Mouse (Mus musculus) lung, postnatal 0 days (tissue): ENCODE measurements at regions not wholly inside any gene's neighbourhood (a gene's known extent, or its start where the extent isn't known, plus 50 kb on each side); places are given as distances from the start of the nearest gene placed in this dataset.
"Not testable (repeated sequence)": the region's sequence is repeated elsewhere in the genome, so short reads cannot be mapped to it uniquely, and the experiment has no call there.

Experiments used
- ATAC-seq: fragments of 200-750 bp; cut with Nextera tagmentation; 2 replicates; pipeline ENCODE4 v1.8.0; 2017; ENCODE audit warnings: moderate library complexity
- DNase-seq: peaks from one replicate; pipeline ENCODE4 v3.0.0-alpha.2; 2016; ENCODE audit warnings: low spot score
- H3K27ac ChIP-seq: fragments of 300-500 bp; sonication (generic); 2 replicates; pipeline ENCODE4 v1.5.1; 2014; ENCODE audit warnings: antibody characterized with exemption, mild to moderate bottlenecking, low read length, mixed read lengths
- H3K27me3 ChIP-seq: fragments of 300-500 bp; sonication (generic); replicated peaks from 2 replicates; pipeline ENCODE4 v1.6.1; 2014; ENCODE audit warnings: low read length, mixed read lengths; ENCODE audit not compliant: insufficient read depth
- H3K36me3 ChIP-seq: fragments of 300-500 bp; sonication (generic); 2 replicates; pipeline ENCODE4 v1.6.1; 2014; ENCODE audit warnings: low read length, mixed read lengths; ENCODE audit not compliant: insufficient read depth
- H3K4me1 ChIP-seq: fragments of 300-500 bp; sonication (generic); 2 replicates; pipeline ENCODE4 v1.6.1; 2014; ENCODE audit warnings: antibody characterized with exemption, low read depth, low read length, mixed read lengths; ENCODE audit not compliant: insufficient read depth
- H3K4me2 ChIP-seq: fragments of 300-500 bp; sonication (generic); replicated peaks from 2 replicates; pipeline ENCODE4 v1.6.1; 2014; ENCODE audit warnings: low read depth, mild to moderate bottlenecking, low read length, moderate library complexity, mixed read lengths
- H3K4me3 ChIP-seq: fragments of 300-500 bp; sonication (generic); 2 replicates; pipeline ENCODE4 v1.5.1; 2014; ENCODE audit warnings: low read depth, low read length
- H3K9ac ChIP-seq: fragments of 300-500 bp; sonication (generic); replicated peaks from 2 replicates; pipeline ENCODE4 v1.6.1; 2014; ENCODE audit warnings: low read depth, mild to moderate bottlenecking
- H3K9me3 ChIP-seq: fragments of 300-500 bp; sonication (generic); 2 replicates; pipeline ENCODE4 v1.6.1; 2016; ENCODE audit warnings: low read length, mixed read lengths
- CTCF ChIP-seq: IDR thresholded peaks from 2 replicates; pipeline ENCODE4 v1.5.1; 2016; ENCODE audit warnings: antibody characterized with exemption, mild to moderate bottlenecking
- EP300 ChIP-seq: IDR thresholded peaks from 2 replicates; pipeline ENCODE4 v1.6.1; 2016; ENCODE audit warnings: antibody characterized with exemption, mild to moderate bottlenecking, control low read depth
- WGBS: fragments of 180-500 bp; shearing (Covaris S2); extraction: QIAGEN DNeasy Blood & Tissue Kit; methylation state at CpG from one replicate; pipeline ENCODE4 v1.1.7; 2014; 5-methylcytosine and 5-hydroxymethylcytosine counted together

DNA sequence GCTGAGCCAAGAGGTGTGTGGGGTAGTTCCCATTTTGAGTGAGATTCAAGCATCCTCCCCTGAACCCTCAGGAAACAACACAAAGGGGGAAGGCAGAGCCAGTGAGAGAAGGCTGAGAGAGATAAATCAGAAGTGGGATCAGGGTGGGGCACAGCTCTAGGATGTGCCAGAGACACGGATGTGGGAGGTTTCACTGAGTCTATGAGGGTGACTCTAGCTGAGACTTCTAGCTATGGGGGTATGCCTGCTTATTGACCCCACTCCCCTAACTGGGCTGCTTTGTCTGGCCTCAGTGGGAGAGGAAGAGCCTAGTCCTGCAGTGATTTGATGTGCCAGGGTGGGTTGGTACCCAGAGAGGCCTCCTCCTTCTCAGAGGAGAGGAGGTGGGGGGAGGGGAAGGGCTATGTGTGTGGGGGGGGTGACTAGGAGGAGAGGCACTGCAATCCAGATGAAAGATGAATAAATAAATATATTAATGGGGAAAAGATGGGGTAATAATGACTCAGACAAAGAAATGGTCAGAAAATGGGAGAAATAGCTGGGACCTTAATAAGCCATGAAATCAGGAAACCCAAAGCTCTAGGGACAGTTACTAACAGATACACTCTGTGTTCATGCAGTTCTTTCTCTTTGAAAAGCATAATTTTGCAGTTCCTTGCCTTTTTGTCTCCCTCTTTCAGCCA lies 547.0 kb upstream of the Adamts5 start:
- Histone ChIP-seq H3K27ac (no peak overlapping the region), H3K36me3 (no peaks in the 10 kb centered on the region), H3K4me2 (no peak overlapping the region), H3K27me3 (no peaks in the 10 kb centered on the region), H3K4me1 (no peaks in the 10 kb centered on the region), H3K4me3 (no peak overlapping the region), H3K9me3 (no peaks in the 10 kb centered on the region), H3K9ac (no peak overlapping the region)
- TF ChIP-seq CTCF (no peak), EP300 (no peak)
- 26% methylated on average over 1 of the region's 1 CpGs for WGBS
- no peak for DNase-seq
- no peak for ATAC-seq

DNA sequence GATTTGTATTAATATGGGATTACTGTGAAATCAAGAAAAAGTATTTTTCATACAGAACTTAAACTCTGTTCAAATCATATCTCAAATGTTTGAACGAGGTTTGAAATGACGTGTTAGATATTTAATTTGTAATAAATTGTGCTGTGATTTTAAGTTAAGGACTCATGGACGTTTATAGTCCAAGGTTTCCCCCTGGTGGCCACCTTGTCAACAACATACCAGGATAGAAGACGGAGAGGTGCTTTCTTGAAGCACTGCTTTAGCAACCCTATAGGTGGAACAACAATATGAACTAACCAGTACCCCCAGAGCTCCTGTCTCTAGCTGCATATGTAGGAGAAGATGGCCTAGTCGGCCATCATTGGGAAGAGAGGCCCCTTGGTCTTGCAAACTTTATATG lies 517.8 kb upstream of the Adamts5 start:
- H3K4me1 ChIP-seq, H3K4me3 ChIP-seq, H3K9me3 ChIP-seq, H3K27me3 ChIP-seq, H3K36me3 ChIP-seq, H3K27ac ChIP-seq, H3K9ac ChIP-seq, ATAC-seq, H3K4me2 ChIP-seq: not testable (repeated sequence)
- TF ChIP-seq CTCF = peak; percentile 77
- peak; percentile 83 for DNase-seq
- 6% methylated on average over 5 of the region's 5 CpGs for WGBS

DNA sequence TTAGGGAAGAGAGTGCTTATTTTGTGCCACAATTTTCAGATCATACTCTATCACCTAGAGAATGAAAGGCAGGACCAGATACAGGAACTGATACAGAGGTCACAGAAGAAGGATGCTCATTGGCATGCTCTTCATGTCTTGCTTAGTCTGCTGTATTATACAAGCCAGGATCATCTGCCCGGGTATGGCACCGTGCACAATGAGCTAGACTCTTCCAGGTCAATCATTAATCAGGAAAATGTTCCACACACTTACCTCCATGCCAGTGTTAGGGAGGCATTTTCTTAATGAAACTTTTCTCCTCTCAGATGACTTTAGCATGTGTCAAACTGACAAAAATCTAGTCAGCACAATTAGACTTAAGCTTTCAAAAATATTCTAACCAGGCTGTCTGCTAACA lies 502.7 kb upstream of the Adamts5 start:
- H3K4me3 ChIP-seq = no peak overlapping the region
- H3K27me3 ChIP-seq = no peaks in the 10 kb centered on the region
- no peak overlapping the region for H3K4me2 ChIP-seq
- H3K27ac ChIP-seq = no peak overlapping the region
- no peaks in the 10 kb centered on the region for H3K36me3 ChIP-seq
- WGBS = 69% methylated on average over 2 of the region's 2 CpGs
- TF ChIP-seq EP300 (no peak), CTCF (no peak)
- H3K9ac ChIP-seq = no peak overlapping the region
- DNase-seq (no peak), ATAC-seq (no peak)
- no peaks in the 10 kb centered on the region for H3K9me3 ChIP-seq
- H3K4me1 ChIP-seq = no peaks in the 10 kb centered on the region

DNA sequence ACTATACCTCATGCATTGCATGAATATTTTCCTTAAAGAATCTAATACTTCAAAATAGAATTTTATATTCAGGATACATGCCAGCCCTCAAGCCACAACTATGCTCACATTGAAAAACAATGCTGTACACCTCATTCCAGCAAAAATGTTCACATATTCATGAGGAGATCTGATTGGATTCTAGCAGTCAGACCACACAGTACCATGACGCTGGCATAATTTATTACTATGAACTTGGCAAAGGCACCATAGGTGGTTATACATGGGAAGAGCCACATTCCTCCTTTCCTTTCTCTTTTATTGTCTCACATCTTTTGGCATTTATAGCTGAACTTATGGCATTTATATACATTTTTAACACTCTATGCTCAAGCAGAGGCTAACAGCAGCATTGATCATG lies 499.8 kb upstream of the Adamts5 start:
- TF ChIP-seq EP300 (no peak), CTCF (no peak)
- Histone ChIP-seq H3K4me3 (no peak overlapping the region), H3K36me3 (no peaks in the 10 kb centered on the region), H3K27me3 (no peaks in the 10 kb centered on the region), H3K4me1 (no peaks in the 10 kb centered on the region), H3K9ac (no peak overlapping the region), H3K27ac (no peak overlapping the region), H3K9me3 (no peaks in the 10 kb centered on the region), H3K4me2 (no peak overlapping the region)
- ATAC-seq = no peak
- DNase-seq = no peak
- 88% methylated on average over 1 of the region's 1 CpGs for WGBS

DNA sequence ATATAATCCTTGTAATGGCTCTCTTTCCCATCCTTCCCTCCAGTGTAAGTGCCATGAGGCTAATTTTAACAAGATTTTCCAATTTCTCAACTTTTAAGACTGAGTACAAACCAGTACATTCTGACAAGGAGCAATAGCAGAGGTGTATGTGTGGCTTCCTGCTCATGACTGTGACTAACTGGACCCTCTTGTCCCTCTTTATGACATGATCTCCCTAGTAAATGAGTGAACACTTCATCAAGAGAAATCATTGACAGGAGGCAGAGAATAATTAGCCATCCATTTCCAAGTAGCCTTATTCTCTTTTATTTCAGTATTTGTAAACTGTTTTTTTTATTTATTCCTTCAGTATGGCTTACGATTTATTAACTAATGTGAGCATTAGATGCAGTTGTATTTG lies 497.7 kb upstream of the Adamts5 start:
- no peak overlapping the region for H3K27ac ChIP-seq
- ATAC-seq (no peak), DNase-seq (no peak)
- H3K4me3 ChIP-seq = no peak overlapping the region
- H3K4me1 ChIP-seq = no peaks in the 10 kb centered on the region
- no peak overlapping the region for H3K9ac ChIP-seq
- H3K9me3 ChIP-seq = no peaks in the 10 kb centered on the region
- TF ChIP-seq CTCF = no peak
- TF ChIP-seq EP300 = no peak
- no peak overlapping the region for H3K4me2 ChIP-seq
- no peaks in the 10 kb centered on the region for H3K27me3 ChIP-seq
- no peaks in the 10 kb centered on the region for H3K36me3 ChIP-seq
- 89% methylated on average over 1 of the region's 1 CpGs for WGBS

DNA sequence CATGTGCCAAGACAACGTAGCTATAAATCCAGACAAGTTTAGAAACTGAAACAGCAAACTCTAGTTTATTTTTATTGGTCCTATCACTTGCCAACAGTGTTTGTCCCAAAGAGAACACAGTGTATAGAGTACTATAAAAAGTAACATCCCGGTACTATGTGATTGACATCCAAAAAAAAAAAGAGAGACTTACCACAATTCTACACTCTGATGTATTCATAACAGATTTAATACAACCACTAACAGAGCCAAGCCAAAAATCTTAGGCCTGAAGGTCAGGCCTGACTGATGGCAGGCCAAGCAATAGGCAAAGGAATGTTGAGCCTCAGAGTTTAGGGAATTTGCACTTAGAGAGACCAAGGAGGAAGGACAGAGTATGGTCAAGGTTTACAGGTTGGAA lies 495.9 kb upstream of the Adamts5 start:
- no peak for TF ChIP-seq CTCF
- TF ChIP-seq EP300 = no peak
- ATAC-seq = no peak
- Histone ChIP-seq H3K4me2 (no peak overlapping the region), H3K4me1 (no peaks in the 10 kb centered on the region), H3K27me3 (no peaks in the 10 kb centered on the region), H3K9ac (no peak overlapping the region), H3K9me3 (no peaks in the 10 kb centered on the region), H3K27ac (no peak overlapping the region), H3K4me3 (no peak overlapping the region), H3K36me3 (no peaks in the 10 kb centered on the region)
- WGBS = 55% methylated on average over 2 of the region's 2 CpGs
- no peak for DNase-seq
